Mouse (Mus musculus) spleen, adult 2 months (tissue): ENCODE data around the gene Ece1.

Experiments
- CTCF ChIP-seq: fragments of 200-500 bp; IDR thresholded peaks from 2 replicates; pipeline ENCODE4 v1.5.1; 2011; ENCODE audit warnings: mild to moderate bottlenecking, inconsistent platforms; ENCODE audit not compliant: insufficient read depth, insufficient read length, insufficient replicate concordance; ENCODE audit errors: extremely low read depth
- POLR2A ChIP-seq: fragments of 200-500 bp; IDR thresholded peaks from 2 replicates; pipeline ENCODE4 v1.6.1; 2011; ENCODE audit warnings: low read depth, low read length, inconsistent platforms

DNA sequence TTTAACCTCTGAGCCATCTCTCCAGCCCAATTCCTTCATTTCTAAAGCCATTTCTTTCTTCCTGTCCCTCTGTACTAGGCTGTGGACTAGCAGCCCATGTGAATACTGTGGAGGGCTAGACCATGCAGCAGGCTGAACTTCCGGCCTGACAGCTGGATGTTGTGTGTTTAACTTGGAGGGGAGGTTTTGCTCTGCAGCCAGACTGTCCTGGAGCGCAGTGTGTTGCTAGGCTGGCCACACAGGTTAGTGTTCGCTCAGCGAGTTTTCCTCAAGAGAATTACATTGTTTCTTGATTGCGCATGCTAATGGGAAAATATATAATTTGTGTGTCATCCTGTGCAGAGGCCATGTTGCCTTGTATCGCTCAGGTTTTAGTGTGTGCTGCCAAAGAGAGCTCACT is 146.6 kb downstream of the Ece1 start:
- no peak for TF ChIP-seq CTCF
- TF ChIP-seq POLR2A: no peak
